Mouse (Mus musculus) layer of hippocampus, adult 9-11 months (tissue): ENCODE measurements around the gene Pbld2.

Experiments
- DNase-seq: peaks from one replicate; pipeline ENCODE4 v3.0.0; 2022

Pbld2 gene

GRCm38 (mm10) chr10:63023749-63024579, at the start of gene Pbld2, which contains the start of gene Hnrnph3:
Pbld2 (plus strand) TSS chr10:63024315.
Hnrnph3 (minus strand) TSS chr10:63024217.
- peak; percentile 98 for DNase-seq

- no peak for DNase-seq
Observed at GRCm38 (mm10) chr10:62979667-62980038, 44.5 kb upstream of the Pbld2 start.

DNA sequence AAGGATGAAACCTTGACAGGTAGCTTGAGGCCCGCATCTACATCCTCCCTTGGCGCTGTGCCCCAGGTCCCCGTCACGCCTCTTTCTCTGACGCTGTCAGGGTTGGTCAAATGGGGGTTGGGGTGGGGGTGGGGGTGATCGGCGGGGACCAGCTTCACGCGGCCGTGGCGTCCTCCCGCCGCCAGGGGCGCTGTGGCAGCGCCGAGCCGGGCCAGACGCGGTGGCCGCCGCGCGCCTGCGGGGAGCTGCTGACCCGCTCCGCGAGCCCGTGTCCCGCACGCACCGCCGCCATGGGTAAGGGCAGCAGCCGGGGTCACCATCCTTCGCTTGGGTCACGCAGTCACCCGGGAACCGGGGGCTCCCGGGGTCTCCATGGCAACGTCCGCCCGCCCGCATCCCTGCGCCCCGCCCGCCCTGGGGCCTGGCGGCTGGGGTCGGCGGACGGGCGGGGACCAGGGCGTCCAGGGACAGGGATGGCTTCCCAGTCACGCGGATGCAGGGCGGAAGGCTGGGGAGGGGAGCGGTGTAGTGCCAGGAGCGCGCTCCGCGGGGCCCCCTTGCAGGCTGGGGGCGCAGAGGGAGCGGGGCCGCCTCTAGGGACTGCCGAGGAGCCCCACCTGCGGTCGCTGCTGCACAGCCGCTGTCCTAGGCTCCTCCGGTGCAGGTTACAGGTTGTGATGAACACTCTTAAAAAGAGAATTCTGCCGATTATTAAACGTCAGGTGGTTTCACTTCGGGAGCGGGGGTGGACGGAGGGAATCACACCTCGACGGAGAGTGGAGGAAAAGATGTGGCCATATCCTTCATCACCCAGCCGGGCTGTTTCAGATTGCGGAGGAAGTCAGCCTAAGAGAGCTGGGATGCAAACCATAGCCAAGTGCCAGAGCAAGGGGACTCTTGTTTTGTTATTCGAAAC, 43.8 kb upstream of the Pbld2 start, which contains the start of gene Rufy2:
Gene Rufy2, plus strand, starts transcription at position 185 of the 916 bp plus-strand sequence.
- peak; percentile 88 for DNase-seq

GRCm38 (mm10) chr10:62984072-62984471, 40.0 kb upstream of the Pbld2 start:
- DNase-seq: no peak

DNA sequence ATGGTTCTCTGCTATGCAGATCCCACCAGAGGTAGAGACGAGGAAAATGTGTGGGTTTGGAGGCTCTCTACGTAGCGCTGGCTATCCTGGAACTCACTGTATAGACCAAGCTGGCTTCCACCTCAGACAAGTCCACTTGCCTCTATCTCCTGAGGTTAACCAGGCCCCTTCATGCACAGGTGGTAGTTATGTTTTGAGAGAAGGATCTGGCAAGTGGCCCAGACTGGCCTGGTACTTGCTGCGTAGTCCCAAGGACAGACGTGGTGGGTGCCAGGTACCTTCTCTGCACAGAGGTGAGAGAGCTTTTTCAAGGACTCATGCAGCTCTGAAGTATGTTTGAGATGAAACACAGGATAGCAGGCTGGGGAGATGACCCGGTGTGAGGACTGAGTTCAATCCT, 39.6 kb upstream of the Pbld2 start:
- no peak for DNase-seq

DNA sequence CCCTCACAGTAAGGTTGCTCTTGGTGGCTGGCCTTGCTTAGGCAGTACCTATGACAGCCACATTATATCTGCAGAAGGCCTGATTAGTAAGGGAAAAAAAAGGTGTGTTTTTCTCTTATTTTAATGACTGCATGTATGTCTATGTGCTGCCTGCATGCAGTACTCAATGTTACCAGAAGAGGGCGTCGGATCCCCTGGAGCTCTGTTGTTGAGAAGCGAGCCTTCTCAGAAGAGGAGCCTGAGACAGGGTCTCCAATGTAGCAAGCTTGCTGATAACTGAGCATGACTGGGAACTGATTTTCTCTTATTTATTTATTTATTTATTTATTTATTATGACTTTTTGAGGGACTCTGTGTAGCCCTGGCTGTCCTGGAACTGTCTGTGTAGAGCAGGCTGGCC, 36.8 kb upstream of the Pbld2 start:
- DNase-seq: no peak

DNA sequence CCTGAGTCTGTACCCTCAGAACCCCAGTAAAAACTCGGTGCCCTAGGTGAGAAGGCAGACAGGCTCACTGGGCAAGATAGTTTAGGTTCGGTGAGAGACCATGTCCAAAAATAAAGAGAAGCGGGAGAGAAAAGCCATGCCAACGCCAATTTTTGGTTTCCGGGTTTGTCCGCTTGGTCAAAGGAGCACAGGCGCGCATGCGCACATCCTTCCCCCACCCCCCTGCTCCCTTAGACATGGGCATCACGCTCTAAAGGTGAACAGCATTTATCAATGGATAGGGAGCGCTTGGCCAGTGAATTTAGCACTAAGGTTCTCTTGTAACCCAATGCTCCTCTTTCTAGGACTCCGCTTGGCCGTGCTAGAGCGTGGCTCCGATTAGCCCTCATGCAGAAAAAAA, 33.5 kb upstream of the Pbld2 start:
- DNase-seq: no peak

DNA sequence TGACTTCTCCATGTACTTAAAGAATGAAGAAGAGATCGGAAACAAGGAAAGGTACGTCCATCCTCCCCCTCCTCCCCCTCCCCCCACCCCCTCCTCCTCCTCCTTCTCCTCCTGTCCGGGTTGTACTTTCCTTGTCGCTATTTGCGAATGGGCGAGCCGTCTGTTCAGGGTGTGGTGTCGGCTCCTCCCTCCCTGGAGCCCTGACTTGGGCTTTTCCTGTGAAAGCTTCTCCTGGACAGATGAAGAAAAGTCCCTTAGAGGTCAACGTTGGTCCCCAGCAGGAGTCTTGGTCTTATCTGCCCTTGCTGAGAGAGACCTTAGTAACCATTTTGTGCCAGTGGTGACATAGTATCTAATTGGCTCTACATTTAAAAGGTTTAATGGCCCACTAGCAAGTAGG, 30.1 kb upstream of the Pbld2 start:
- DNase-seq: no peak

DNA sequence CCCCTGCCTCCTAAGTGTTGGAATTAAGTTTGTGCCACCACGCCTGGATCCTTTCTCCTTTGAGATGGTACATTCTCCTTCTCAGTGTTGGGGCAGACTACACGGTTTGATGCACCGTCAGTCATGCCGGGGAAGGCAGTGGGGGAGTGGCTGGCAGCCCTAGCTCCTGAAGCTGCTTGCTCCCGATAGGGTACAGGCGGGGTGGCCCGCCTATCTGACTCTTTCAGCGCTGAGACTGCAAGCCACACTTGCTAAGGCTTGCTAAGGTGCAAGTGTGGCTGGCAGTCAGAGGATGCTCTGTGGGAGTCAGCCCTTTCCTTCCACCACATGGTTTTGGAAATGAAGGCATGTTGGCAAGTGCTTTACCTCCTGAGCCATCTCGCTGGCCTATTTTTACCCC, 23.5 kb upstream of the Pbld2 start:
- DNase-seq: no peak

DNA sequence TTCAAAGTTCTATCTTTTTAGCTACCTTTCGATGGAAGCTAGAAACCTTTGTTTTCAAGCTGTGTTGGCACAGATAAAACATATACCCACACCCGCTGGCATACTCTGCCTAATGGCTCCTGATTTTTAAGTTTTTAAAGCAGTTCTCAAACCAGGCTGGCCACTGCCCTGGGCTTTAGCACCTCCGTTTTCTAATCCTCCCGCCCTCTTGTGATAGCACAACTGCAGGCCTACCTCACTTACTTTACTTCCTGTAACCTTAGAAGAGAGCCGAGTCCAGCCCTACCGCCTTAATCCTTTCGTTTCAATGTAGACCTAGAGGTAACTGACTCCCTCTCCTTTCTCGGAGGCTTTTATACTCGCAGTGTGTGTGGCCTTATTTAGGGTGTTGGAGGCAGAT, 20.9 kb upstream of the Pbld2 start:
- DNase-seq: no peak

- DNase-seq: peak; percentile 72
Observed at GRCm38 (mm10) chr10:63004556-63004955, 19.6 kb upstream of the Pbld2 start.

DNA sequence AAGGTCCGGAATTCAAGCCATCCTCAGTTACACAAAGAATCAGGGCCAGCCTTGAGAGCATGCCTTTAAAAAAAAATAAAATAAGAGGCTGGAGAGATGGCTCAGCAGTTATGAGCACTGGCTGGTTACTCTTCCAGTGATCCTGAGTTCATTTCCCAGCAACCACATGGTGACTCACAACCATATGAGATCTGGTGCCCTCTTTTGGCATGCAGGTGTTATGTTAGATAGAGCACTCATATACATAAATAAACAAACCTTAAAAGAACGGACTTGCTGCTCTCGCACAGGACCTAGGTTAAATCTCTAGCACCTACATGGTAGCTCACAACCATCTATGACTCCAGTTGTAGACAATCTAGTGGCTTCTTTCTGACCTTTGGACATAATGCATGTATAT, 15.9 kb upstream of the Pbld2 start:
- DNase-seq: no peak

DNA sequence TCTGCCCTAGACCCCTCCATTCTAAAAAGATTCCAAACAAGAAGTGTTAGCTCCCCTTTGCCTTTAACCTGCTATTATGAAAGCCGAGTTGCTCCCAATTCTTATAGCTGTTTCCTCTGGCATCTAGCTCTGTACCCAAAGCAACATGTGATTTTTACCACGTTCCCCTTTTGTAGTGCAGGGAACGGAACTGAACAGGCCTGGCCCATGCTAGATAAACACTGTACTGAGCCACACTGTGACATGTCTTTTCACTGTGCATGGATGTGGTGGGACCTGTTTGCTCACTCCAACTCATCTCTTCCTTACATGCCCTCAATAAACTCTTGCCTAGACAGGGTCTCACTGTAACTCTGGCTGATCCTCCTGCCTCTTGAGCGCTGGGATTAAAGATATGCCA, 13.8 kb upstream of the Pbld2 start:
- DNase-seq: no peak

DNA sequence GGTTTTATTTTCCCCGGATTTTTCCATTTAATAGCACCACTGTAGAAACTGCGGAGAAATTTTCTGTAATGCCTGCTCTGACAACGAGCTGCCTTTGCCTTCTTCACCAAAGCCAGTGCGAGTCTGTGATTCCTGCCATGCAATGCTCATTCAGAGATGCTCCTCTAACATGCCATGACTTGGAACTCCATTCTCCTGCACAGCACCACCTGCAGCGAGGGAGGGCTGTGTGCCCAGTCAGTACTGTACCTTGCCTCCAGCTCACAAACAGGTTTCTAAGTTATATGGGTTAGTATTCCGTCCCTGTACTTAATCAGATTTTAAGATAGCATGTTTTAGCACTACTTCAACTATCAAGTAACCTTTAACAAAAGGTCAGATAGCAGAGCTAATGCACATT, 12.6 kb upstream of the Pbld2 start:
- DNase-seq: no peak

DNA sequence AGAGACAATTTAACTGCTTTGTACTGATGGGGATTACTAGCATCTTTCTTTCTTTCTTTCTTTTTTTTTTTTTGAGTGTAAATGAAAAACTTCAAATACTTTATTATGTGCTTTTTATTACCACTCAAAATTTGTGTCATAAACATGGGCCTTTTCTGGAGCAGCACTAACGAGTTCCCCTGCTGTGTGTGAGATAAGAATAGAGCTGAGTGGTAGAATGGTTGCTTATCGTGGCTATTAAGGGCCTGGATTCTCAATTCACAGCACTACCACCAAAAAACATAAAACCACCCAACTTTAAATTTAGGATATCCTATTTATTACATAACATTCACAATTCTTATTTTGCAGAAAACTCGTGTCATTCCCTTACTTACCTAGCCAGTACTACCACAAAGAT, 10.6 kb upstream of the Pbld2 start:
- no peak for DNase-seq

DNA sequence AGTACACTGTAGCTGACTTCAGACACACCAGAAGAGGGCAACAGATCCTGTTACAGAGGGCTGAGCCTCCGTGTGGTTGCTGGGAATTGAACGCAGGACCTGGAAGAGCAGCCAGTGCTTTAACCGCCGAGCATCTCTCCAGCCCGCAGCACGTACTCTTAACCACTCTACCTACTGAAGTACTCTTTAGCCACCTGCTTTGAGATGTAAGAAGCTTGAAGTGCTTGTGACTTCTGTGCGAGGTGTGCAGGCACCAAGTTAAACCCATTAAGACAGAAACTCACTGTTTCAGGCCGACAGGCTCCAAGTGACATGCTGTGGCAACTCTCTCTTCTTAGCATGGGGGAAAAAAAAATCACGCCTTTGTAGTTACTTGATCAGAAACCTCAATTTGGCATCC, 9.9 kb upstream of the Pbld2 start:
- DNase-seq: no peak

- DNase-seq: no peak
Observed at GRCm38 (mm10) chr10:63019304-63019703, 4.8 kb upstream of the Pbld2 start.

DNA sequence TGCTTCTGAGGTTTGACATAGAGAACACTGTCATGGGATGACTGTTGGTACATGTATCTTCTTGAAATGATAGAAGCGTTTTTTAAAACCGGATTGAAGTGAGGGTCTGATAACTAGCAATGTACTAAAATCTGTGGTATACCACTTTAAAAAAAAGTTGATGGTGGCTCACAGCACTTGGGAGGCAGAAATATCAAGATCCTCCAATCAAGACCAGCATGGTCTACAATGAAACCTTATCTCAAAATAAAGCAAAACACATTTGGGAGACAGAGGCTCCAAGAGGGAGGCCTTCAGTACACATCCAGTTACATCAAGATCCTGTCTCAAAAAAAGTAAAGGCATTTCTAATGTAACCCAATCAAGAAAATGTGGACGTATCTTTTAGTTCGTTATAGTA, 2.4 kb upstream of the Pbld2 start:
- DNase-seq: no peak

DNA sequence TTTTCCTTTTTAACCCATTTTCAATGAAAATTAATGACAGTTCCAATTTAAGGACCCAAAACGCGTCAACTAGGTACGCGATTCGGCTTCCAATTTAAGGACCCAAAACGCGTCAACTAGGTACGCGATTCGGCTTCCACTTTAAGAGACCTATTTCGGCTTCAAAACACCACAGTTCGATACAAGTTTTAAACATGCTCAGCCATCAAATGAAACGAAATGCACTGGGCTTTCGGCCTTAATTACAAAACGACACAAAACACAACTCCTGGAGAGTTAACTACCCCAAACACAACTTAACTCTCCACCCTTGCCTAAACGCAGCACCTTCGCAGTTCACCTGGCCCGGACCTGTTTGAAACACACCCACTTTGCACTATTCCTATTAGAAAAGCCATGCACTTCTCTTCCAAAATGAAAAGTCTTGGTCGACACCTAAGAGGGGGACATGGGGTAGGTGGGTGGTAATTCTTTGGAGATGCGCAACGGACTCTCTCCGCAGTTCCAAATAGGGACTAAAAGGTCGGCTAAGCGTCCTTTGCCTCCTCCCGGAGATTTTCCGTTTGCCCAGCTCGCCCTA, 1.5 kb upstream of the Pbld2 start:
- DNase-seq: no peak

GRCm38 (mm10) chr10:63023121-63023748, 880 bp upstream of the Pbld2 start:
- DNase-seq: peak; percentile 53

GRCm38 (mm10) chr10:63024580-63024910, 430 bp downstream of the Pbld2 start:
- DNase-seq: peak; percentile 52

DNA sequence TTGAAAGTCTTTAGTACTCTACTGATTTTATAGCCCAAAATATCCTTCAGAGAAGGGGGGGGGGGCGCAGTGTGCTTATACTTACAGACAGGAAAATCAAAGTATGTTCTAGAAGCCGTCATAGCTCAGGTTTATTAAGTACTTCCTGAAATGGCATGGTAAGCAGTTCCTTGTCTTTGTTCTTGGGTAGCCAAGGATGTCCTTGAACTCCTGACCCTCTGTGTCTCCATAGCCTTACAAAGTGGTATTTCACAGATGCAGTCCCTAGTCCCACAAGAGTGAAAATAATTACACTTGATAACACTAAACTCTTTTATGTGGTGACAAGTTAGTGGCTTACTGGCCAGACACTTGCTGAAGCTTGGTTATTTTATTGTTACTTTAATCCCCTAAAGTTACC, 901 bp downstream of the Pbld2 start:
- no peak for DNase-seq

GRCm38 (mm10) chr10:63025491-63026011, 1.4 kb downstream of the Pbld2 start:
- no peak for DNase-seq
